Mouse (Mus musculus): Measurements from ENCODE around the gene Col9a2.

- no peak for TF ChIP-seq POLR2A (IDR thresholded peaks at IDR 0.05; ENCODE audit: borderline replicate concordance, insufficient read depth, low read length)
- no peak for TF ChIP-seq CTCF (IDR thresholded peaks at IDR 0.05; ENCODE audit: borderline replicate concordance, insufficient read depth, low read depth, low read length)
These were observed 3.8 kb downstream of the Col9a2 start for GRCm38 (mm10) chr4:121042946-121043345.
